Mouse (Mus musculus) heart, embryonic 16.5 days (tissue): ENCODE data around the gene 1300017J02Rik. TPM values are rescaled to one million over a fixed set of nuclear protein-coding genes. Genes with fewer than 3 reads are reported as not detected.
A peak's percentile ranks its signal among the peaks of the same experiment; 100 is the strongest.

Source experiments
- ATAC-seq: fragments of 200-750 bp; cut with Nextera tagmentation; replicated peaks from 2 replicates; pipeline ENCODE4 v1.8.0; 2017; ENCODE audit warnings: moderate number of reproducible peaks; ENCODE audit not compliant: insufficient read depth, low FRiP score; ENCODE audit errors: extremely low read depth
- H3K27ac ChIP-seq: fragments of 300-500 bp; sonication (generic); 2 replicates; pipeline ENCODE4 v1.5.1; 2014; ENCODE audit warnings: mild to moderate bottlenecking, low read length, control low read depth, moderate library complexity
- H3K27me3 ChIP-seq: fragments of 300-500 bp; sonication (generic); 2 replicates; pipeline ENCODE4 v1.6.1; 2014; ENCODE audit warnings: low read length, mixed read lengths; ENCODE audit not compliant: control insufficient read depth, insufficient read depth
- H3K36me3 ChIP-seq: fragments of 300-500 bp; sonication (generic); 2 replicates; pipeline ENCODE4 v1.6.1; 2014; ENCODE audit not compliant: control insufficient read depth, insufficient read depth
- H3K4me1 ChIP-seq: fragments of 300-500 bp; sonication (generic); 2 replicates; pipeline ENCODE4 v1.6.1; 2014; ENCODE audit warnings: low read length, mixed read lengths; ENCODE audit not compliant: control insufficient read depth, insufficient read depth
- H3K4me2 ChIP-seq: fragments of 300-500 bp; sonication (generic); 2 replicates; pipeline ENCODE4 v1.6.1; 2014; ENCODE audit warnings: low read depth, mild to moderate bottlenecking, control low read depth, low read length
- H3K4me3 ChIP-seq: fragments of 300-500 bp; sonication (generic); 2 replicates; pipeline ENCODE4 v1.5.1; 2014; ENCODE audit warnings: mild to moderate bottlenecking, control low read depth, low read length
- H3K9ac ChIP-seq: fragments of 300-500 bp; sonication (generic); 2 replicates; pipeline ENCODE4 v1.6.1; 2014; ENCODE audit warnings: low read length, control low read depth
- H3K9me3 ChIP-seq: fragments of 300-500 bp; sonication (generic); replicated peaks from 2 replicates; pipeline ENCODE4 v1.6.1; 2016; ENCODE audit warnings: low read length; ENCODE audit not compliant: control insufficient read depth
- WGBS: fragments of 180-500 bp; shearing (Covaris S2); extraction: QIAGEN DNeasy Blood & Tissue Kit; methylation state at CpG from one replicate; pipeline ENCODE4 v1.1.7; 2014; 5-methylcytosine and 5-hydroxymethylcytosine counted together
- polyA plus RNA-seq: library from polyadenylated mRNA; unstranded; fragments of >200 nt; fragmentation: Nextera tagmentation; extraction: Ambion mirVana; gene quantifications from 2 replicates; pipeline ENCODE4 v1.2.1, GENCODE M21; 2015

1300017J02Rik gene
- polyA plus RNA-seq, 1 experiment from 2014 or later, result 1.0 TPM

- ATAC-seq, result no peak
- Histone ChIP-seq H3K36me3 (no peaks in the 10 kb centered on the region), H3K27ac (no peak overlapping the region; the same call in 1 of the 2 replicates), H3K9ac (0 out of 2 replicates have a peak overlapping the region, but pooled peaks have one; percentile 21), H3K4me1 (peaks cover 7% of the 10 kb centered on the region), H3K9me3 (no peaks in the 10 kb centered on the region), H3K27me3 (no peaks in the 10 kb centered on the region), H3K4me2 (peak overlapping the region; percentile 49), H3K4me3 (peak overlapping the region; percentile 48)
- WGBS, result 55% methylated on average over 28 of the region's 28 CpGs
Measured at GRCm38 (mm10) chr9:103212654-103213420, 92.0 kb downstream of the 1300017J02Rik start.

- no peak overlapping the region for H3K4me3 ChIP-seq
- no peaks in the 10 kb centered on the region; the same call in 1 of the 2 replicates for H3K9me3 ChIP-seq
- peaks cover 5% of the 10 kb centered on the region for H3K4me1 ChIP-seq
- no peak for ATAC-seq
- no peak overlapping the region for H3K9ac ChIP-seq
- H3K27ac ChIP-seq, result no peak overlapping the region
- H3K4me2 ChIP-seq, result no peak overlapping the region
- H3K27me3 ChIP-seq, result no peaks in the 10 kb centered on the region
- WGBS, result 60% methylated on average over 6 of the region's 6 CpGs
- H3K36me3 ChIP-seq, result no peaks in the 10 kb centered on the region
Measured at GRCm38 (mm10) chr9:103208802-103209423, 96.0 kb downstream of the 1300017J02Rik start.

- H3K4me3 ChIP-seq, result peak overlapping the region; percentile 41
- H3K9ac ChIP-seq, result no peak overlapping the region
- H3K27me3 ChIP-seq, result no peaks in the 10 kb centered on the region
- no peaks in the 10 kb centered on the region for H3K4me1 ChIP-seq
- ATAC-seq, result peak; percentile 89
- WGBS, result 9% methylated on average over 16 of the region's 16 CpGs
- H3K4me2 ChIP-seq, result peak overlapping the region; percentile 74
- H3K9me3 ChIP-seq, result no peaks in the 10 kb centered on the region; the same call in 1 of the 2 replicates
- H3K36me3 ChIP-seq, result no peaks in the 10 kb centered on the region
- no peak overlapping the region for H3K27ac ChIP-seq
Measured at GRCm38 (mm10) chr9:103207846-103208245, 97.0 kb downstream of the 1300017J02Rik start.

- ATAC-seq, result no peak
- no peak overlapping the region for H3K27ac ChIP-seq
- H3K4me3 ChIP-seq, result no peak overlapping the region
- no peak overlapping the region for H3K9ac ChIP-seq
- H3K27me3 ChIP-seq, result no peaks in the 10 kb centered on the region
- H3K9me3 ChIP-seq, result no peaks in the 10 kb centered on the region; the same call in 1 of the 2 replicates
- H3K4me1 ChIP-seq, result peaks cover 4% of the 10 kb centered on the region; the same call in 1 of the 2 replicates
- H3K36me3 ChIP-seq, result no peaks in the 10 kb centered on the region
- 83% methylated on average over 5 of the region's 5 CpGs for WGBS
- no peak overlapping the region for H3K4me2 ChIP-seq
Measured at GRCm38 (mm10) chr9:103205786-103206185, 99.1 kb downstream of the 1300017J02Rik start.

- ATAC-seq, result peak; percentile 99
- WGBS, result under 1% methylated on average over 45 of the region's 45 CpGs
- Histone ChIP-seq H3K4me2 (peak within 1 kb of the TSS; percentile 68), H3K27me3 (no peaks in the 10 kb centered on the region), H3K27ac (peak within 1 kb of the TSS; percentile 87), H3K36me3 (peaks cover 24% of the 10 kb centered on the region), H3K9ac (peak within 1 kb of the TSS; percentile 93), H3K9me3 (no peaks in the 10 kb centered on the region; the same call in 1 of the 2 replicates), H3K4me3 (peak within 1 kb of the TSS; percentile 93), H3K4me1 (peaks cover 4% of the 10 kb centered on the region; the same call in 1 of the 2 replicates)
Measured at GRCm38 (mm10) chr9:103201561-103202260, 103.2 kb downstream of the 1300017J02Rik start, which contains the start of gene Srprb. Gene Srprb, minus strand, starts transcription at chr9:103202137.

Other genes starting within 250 kb of the 1300017J02Rik start
- 2.1 and 2.8 TPM in 2 replicates for gene Rab6b, start 193.3 kb downstream of the 1300017J02Rik start, polyA plus RNA-seq
- gene Srprb, start 102.9 kb downstream of the 1300017J02Rik start, polyA plus RNA-seq, result 42.6 and 46.7 TPM in 2 replicates
- gene Gm20425, start 74.8 kb downstream of the 1300017J02Rik start, polyA plus RNA-seq, result 4.4 TPM in 1 of 2 replicates, not detected in the other
- gene Trf, start 74.6 kb downstream of the 1300017J02Rik start, polyA plus RNA-seq, result 52.4 and 64.3 TPM in 2 replicates
- gene Topbp1, start 133 bp upstream of the 1300017J02Rik start, polyA plus RNA-seq, result 36.9 and 37.2 TPM in 2 replicates
- gene Cdv3, start 60.8 kb upstream of the 1300017J02Rik start, polyA plus RNA-seq, result 77.5 and 89.1 TPM in 2 replicates
- gene Bfsp2, start 175.3 kb upstream of the 1300017J02Rik start, polyA plus RNA-seq, result 0.76 and 1.1 TPM in 2 replicates